Mouse (Mus musculus) lung, adult 2 months (tissue): ENCODE data around the gene Phlda3. TPM values are rescaled to one million over a fixed set of nuclear protein-coding genes. Genes with fewer than 3 reads are reported as not detected.

Experiments
- DNase-seq: peaks from one replicate; pipeline ENCODE4 v3.0.0; 2022
- H3K4me1 ChIP-seq: fragments of 200-500 bp; 2 replicates; pipeline ENCODE4 v1.6.1; 2011; ENCODE audit warnings: low read length; ENCODE audit not compliant: control insufficient read depth, insufficient read depth
- H3K4me3 ChIP-seq: fragments of 200-500 bp; replicated peaks from 2 replicates; pipeline ENCODE3; 2011; ENCODE audit warnings: low read depth, mild to moderate bottlenecking, control low read depth, low read length; ENCODE audit errors: extremely low read depth
- CTCF ChIP-seq: fragments of 200-500 bp; IDR thresholded peaks from 2 replicates; pipeline ENCODE4 v1.5.1; 2011; ENCODE audit warnings: mild to moderate bottlenecking, low read length, control low read depth; ENCODE audit not compliant: insufficient read depth
- POLR2A ChIP-seq: fragments of 200-500 bp; IDR thresholded peaks from 2 replicates; pipeline ENCODE4 v1.6.1; 2011; ENCODE audit warnings: low read depth, mild to moderate bottlenecking, control low read depth, low read length, borderline replicate concordance; ENCODE audit errors: extremely low read depth
- WGBS: fragments of 180-500 bp; shearing (Covaris S2); methylation state at CpG from one replicate; pipeline ENCODE4 v1.1.7; 2018; 5-methylcytosine and 5-hydroxymethylcytosine counted together
- polyA plus RNA-seq: library from polyadenylated mRNA; depleted of rRNA; stranded (reverse); fragments of >200 nt; gene quantifications from 2 replicates; pipeline ENCODE4 v1.2.3, GENCODE M21; 2012

The Phlda3 gene
- polyA plus RNA-seq, 1 experiment = 156 TPM

DNA sequence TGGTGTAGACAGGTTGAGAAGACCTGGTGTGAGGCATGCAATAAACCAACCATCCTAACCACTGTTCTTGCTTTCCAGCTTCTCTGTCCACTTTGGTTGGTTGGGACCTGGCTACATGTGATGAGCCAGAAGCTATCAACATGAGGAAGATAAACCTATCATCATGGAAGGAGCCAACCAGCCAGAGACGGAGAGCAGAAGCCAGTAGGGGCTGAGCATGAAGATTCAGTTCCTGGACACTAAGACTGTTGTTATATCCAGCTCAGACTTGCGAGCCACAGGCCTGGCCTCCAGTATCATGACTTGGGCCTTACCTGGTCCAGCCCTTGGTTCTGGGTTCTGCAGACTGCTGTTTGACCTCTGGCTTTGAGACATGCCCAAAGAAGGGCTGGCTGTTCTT, 2.5 kb downstream of the Phlda3 start:
- TF ChIP-seq POLR2A = no peak
- TF ChIP-seq CTCF = no peak
- DNase-seq = no peak
- H3K4me1 ChIP-seq = peaks cover 15% of the 10 kb centered on the region
- no peak overlapping the region for H3K4me3 ChIP-seq
- WGBS = 70% methylated on average over 2 of the region's 2 CpGs

- TF ChIP-seq CTCF (no peak), POLR2A (no peak)
- Histone ChIP-seq H3K4me3 (no peak overlapping the region), H3K4me1 (peaks cover 15% of the 10 kb centered on the region)
- no peak for DNase-seq
- 51% methylated on average over 7 of the region's 7 CpGs for whole genome bisulfite sequencing
These were observed 4.3 kb downstream of the Phlda3 start for GRCm38 (mm10) chr1:135770237-135770636.

- DNase-seq = no peak
- TF ChIP-seq POLR2A (no peak), CTCF (no peak)
- 32% methylated on average over 12 of the region's 12 CpGs for WGBS
- H3K4me1 ChIP-seq = peaks cover 12% of the 10 kb centered on the region
- no peak overlapping the region for H3K4me3 ChIP-seq
These were observed 5.1 kb downstream of the Phlda3 start for GRCm38 (mm10) chr1:135770896-135771572.

GRCm38 (mm10) chr1:135771573-135771970, 5.7 kb downstream of the Phlda3 start:
- TF ChIP-seq POLR2A (no peak), CTCF (no peak)
- peaks cover 16% of the 10 kb centered on the region for H3K4me1 ChIP-seq
- no peak overlapping the region for H3K4me3 ChIP-seq
- WGBS = 65% methylated on average over 8 of the region's 8 CpGs
- DNase-seq = no peak

DNA sequence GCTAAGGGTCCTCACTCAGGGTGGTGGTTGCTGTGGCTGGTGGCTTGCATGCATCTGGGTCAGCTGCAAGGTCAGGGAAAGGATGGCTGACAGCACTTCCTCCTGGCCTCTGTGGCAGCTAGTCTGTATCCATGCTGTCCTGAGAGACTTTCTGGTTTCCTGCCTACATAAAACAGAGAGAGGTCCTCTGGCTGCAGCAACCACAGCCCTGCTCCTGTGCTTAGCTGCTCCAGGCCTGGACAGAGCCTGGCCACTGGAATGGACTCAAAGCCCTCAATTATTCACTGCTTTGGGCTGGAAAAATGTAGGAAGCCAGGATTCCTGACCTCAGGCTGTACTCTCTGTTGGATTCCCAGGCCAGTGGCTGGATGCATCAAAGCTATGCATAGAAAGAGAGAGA, 10.7 kb downstream of the Phlda3 start:
- H3K4me1 ChIP-seq = peaks cover 14% of the 10 kb centered on the region
- DNase-seq = no peak
- H3K4me3 ChIP-seq = no peak overlapping the region
- no peak for TF ChIP-seq CTCF
- TF ChIP-seq POLR2A = no peak

GRCm38 (mm10) chr1:135777046-135777445, 11.1 kb downstream of the Phlda3 start:
- no peak for DNase-seq
- 85% methylated on average over 1 of the region's 1 CpGs for WGBS
- H3K4me3 ChIP-seq = no peak overlapping the region
- TF ChIP-seq POLR2A (no peak), CTCF (no peak)
- H3K4me1 ChIP-seq = peaks cover 14% of the 10 kb centered on the region

GRCm38 (mm10) chr1:135778780-135779535, 13.0 kb downstream of the Phlda3 start, which contains the start of gene Tnni1:
Gene Tnni1 (plus strand): TSS chr1:135779434.
- Histone ChIP-seq H3K4me3 (no peak within 1 kb of the TSS), H3K4me1 (peaks cover 14% of the 10 kb centered on the region)
- TF ChIP-seq CTCF (no peak), POLR2A (no peak)
- no peak for DNase-seq
- WGBS = 12% methylated on average over 22 of the region's 22 CpGs

DNA sequence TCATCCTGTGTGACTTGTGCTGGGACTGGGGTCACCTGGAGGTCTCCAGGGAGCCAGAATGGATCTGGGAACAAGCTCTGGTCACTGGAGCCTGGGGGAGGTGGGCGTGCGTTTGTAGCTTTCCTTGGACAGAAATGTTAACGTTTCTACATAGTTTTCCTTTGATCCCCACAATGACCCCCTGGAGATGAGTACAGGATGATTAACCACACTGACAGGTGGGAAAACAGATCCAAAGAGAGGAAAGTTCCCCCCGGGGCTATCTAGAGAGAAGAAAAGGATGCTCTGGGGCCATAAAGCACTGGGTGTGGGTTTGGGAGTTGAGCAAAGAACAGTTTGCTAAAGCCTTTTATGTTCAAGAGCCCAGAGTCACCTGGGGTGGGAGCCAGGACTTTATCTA, 14.7 kb downstream of the Phlda3 start:
- no peak for TF ChIP-seq POLR2A
- TF ChIP-seq CTCF = no peak
- Histone ChIP-seq H3K4me3 (no peak overlapping the region), H3K4me1 (peaks cover 14% of the 10 kb centered on the region)
- no peak for DNase-seq
- WGBS = 70% methylated on average over 4 of the region's 4 CpGs

DNA sequence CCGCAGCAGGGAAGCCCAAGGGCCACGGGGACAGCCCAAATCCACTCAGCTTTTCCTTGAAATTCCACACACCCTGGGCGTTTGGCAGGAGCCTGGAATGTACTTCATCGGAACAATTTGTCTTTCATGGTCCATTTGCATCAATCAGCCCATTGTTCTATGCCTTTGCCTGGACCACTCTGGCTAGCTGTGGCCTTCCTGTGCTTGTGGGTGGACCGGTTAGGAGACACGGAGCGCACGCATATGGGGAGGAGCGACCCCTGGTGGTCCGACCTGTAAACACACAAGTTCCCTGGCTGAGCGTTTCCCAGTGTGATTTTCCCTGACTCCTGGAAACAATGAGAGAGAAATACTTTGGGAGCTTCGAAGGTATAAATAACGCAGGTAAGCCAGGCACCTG, 15.3 kb downstream of the Phlda3 start:
- Histone ChIP-seq H3K4me3 (no peak overlapping the region), H3K4me1 (peaks cover 13% of the 10 kb centered on the region)
- DNase-seq = peak; percentile 75
- TF ChIP-seq POLR2A = no peak
- peak; percentile 98 for TF ChIP-seq CTCF
- 10% methylated on average over 13 of the region's 13 CpGs for WGBS

DNA sequence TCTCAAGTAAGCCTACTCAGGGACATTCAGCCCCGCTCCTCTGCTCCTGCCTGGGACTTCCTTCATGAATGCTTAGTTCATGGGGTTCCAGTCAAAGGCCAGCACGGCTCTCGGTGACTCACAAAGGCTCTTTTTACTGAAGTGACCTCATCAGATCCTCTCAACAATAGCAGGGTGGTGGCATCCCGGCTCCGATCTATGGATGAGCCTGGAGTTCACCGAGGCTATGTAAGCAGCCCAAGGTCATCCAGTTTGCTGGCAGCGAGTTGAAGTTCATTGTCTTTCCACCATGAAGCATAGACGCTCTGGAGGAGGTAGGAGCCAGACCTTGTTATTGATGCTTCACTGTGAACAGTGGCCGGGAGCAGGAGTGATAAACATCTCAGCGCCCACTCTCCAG, 16.9 kb downstream of the Phlda3 start:
- 49% methylated on average over 10 of the region's 10 CpGs for WGBS

More for the DNA sequence above, 16.9 kb downstream of the Phlda3 start:
- Histone ChIP-seq H3K4me3 (no peak overlapping the region), H3K4me1 (peaks cover 8% of the 10 kb centered on the region)
- no peak for DNase-seq
- TF ChIP-seq POLR2A = no peak
- TF ChIP-seq CTCF = no peak
